Mouse (Mus musculus) left cerebral cortex, postnatal 4 days (tissue): ENCODE data around the gene Fxyd3. TPM values are rescaled to one million over a fixed set of nuclear protein-coding genes. Genes with fewer than 3 reads are reported as not detected.

Source experiments
- microRNA-seq: library from miRNA; unstranded; fragments of <30 nt; microRNA quantifications from one replicate; pipeline ENCODE4 v1.2.0, GENCODE M21; 2022
- total RNA-seq, 2 experiments: library from RNA; stranded (reverse); gene quantifications; 2 replicates each; pipeline ENCODE4 v1.2.3; 2021

Gene Fxyd3
- total RNA-seq, 2 experiments from 2014 or later, result not detected

Small RNA genes lying within 50 kb of the gene (microRNA-seq; reads per million reads assigned to microRNA genes)
- gene Mir7050, result not detected

Other genes starting within 250 kb of the Fxyd3 start
- not detected for gene Ffar3, start 220.5 kb downstream of the Fxyd3 start, total RNA-seq
- not detected for gene Ffar1, start 215.1 kb downstream of the Fxyd3 start, total RNA-seq
- gene Cd22, start 196.4 kb downstream of the Fxyd3 start, total RNA-seq, result under 1 TPM; 0.44 to 0.48 TPM
- gene Mag, start 161.8 kb downstream of the Fxyd3 start, total RNA-seq, result 1 to 10 TPM; 1.3 to 3.4 TPM
- not detected for gene Hamp2, start 152.0 kb downstream of the Fxyd3 start, total RNA-seq
- gene Hamp, start 132.7 kb downstream of the Fxyd3 start, total RNA-seq, result not detected
- gene Usf2, start 119.9 kb downstream of the Fxyd3 start, total RNA-seq, result 100 to 1,000 TPM in 1 of 2 experiments, 10 to 100 TPM in 1; 92.8 to 105 TPM
- gene Lsr, start 103.2 kb downstream of the Fxyd3 start, total RNA-seq, result 10 to 100 TPM; 12.5 to 12.8 TPM
- gene Fam187b, start 102.9 kb downstream of the Fxyd3 start, total RNA-seq, result under 1 TPM in 1 of 2 experiments, not detected in 1; 0.42 TPM
- gene Fxyd5, start 34.2 kb downstream of the Fxyd3 start, total RNA-seq, result 10 to 100 TPM; 23.5 to 25.4 TPM
- gene Fxyd7, start 25.2 kb downstream of the Fxyd3 start, total RNA-seq, result 100 to 1,000 TPM; 108 to 159 TPM
- gene Fxyd1, start 19.5 kb downstream of the Fxyd3 start, total RNA-seq, result 1 to 10 TPM; 8.4 to 8.7 TPM
- 1 to 10 TPM; 2.4 to 2.7 TPM for gene Lgi4, start 17.4 kb downstream of the Fxyd3 start, total RNA-seq
- gene Hpn, start 38.6 kb upstream of the Fxyd3 start, total RNA-seq, result 1 to 10 TPM; 1.4 to 1.6 TPM
- 10 to 100 TPM; 58.6 to 66.7 TPM for gene Scn1b, start 50.3 kb upstream of the Fxyd3 start, total RNA-seq
- gene Gramd1a, start 79.2 kb upstream of the Fxyd3 start, total RNA-seq, result 100 to 1,000 TPM; 184 to 195 TPM
- not detected for gene Scgb2b2, start 213.8 kb upstream of the Fxyd3 start, total RNA-seq
- gene Scgb1b2, start 215.1 kb upstream of the Fxyd3 start, total RNA-seq, result not detected